Mouse (Mus musculus) liver, embryonic 14.5 days (tissue): Measurements from ENCODE around the gene Sh3gl3. TPM values are rescaled to one million over a fixed set of nuclear protein-coding genes. Genes with fewer than 3 reads are reported as not detected.

Experiments used
- ATAC-seq: fragments of 200-750 bp; cut with Nextera tagmentation; 2 replicates; pipeline ENCODE4 v1.8.0; 2017; ENCODE audit warnings: moderate number of reproducible peaks, mild to moderate bottlenecking, moderate library complexity; ENCODE audit not compliant: insufficient read depth
- DNase-seq, 3 experiments: peaks; one replicate each; pipeline ENCODE4 v3.0.0-alpha.2; 2012 to 2013; ENCODE audit warnings: low read depth in 3 of 3, low spot score in 3 of 3
- H3K27ac ChIP-seq: fragments of 300-500 bp; sonication (generic); 2 replicates; pipeline ENCODE4 v1.5.1; 2014; ENCODE audit warnings: moderate library complexity, mild to moderate bottlenecking, control low read depth, inconsistent platforms
- H3K27me3 ChIP-seq: fragments of 300-500 bp; sonication (generic); 2 replicates; pipeline ENCODE4 v1.6.1; 2014; ENCODE audit warnings: mild to moderate bottlenecking, low read length, moderate library complexity; ENCODE audit not compliant: control insufficient read depth, insufficient read depth
- H3K36me3 ChIP-seq: fragments of 300-500 bp; sonication (generic); replicated peaks from 2 replicates; pipeline ENCODE4 v1.6.1; 2014; ENCODE audit warnings: low read depth; ENCODE audit not compliant: control insufficient read depth, insufficient read depth
- H3K4me1 ChIP-seq, 2 experiments: fragments of 200-500 bp in 1 of 2; fragments of 300-500 bp in 1 of 2; sonication (generic) in 1 of 2; replicated peaks; 2 replicates each; pipeline ENCODE4 v1.6.1; 2012 to 2014; ENCODE audit warnings: antibody characterized with exemption in 1 of 2, inconsistent platforms in 1 of 2, low read length in 1 of 2; ENCODE audit not compliant: control insufficient read depth in 2 of 2, insufficient read depth in 2 of 2
- H3K4me2 ChIP-seq: fragments of 300-500 bp; sonication (generic); 2 replicates; pipeline ENCODE4 v1.6.1; 2014; ENCODE audit warnings: low read depth, mild to moderate bottlenecking, control low read depth, moderate library complexity
- H3K4me3 ChIP-seq, 2 experiments: fragments of 200-500 bp in 1 of 2; fragments of 300-500 bp in 1 of 2; sonication (generic) in 1 of 2; 2 replicates each; pipeline ENCODE4 v1.5.1; 2012 to 2014; ENCODE audit warnings: low read depth in 2 of 2, low read length in 2 of 2, mild to moderate bottlenecking in 2 of 2, control low read depth in 1 of 2, inconsistent platforms in 1 of 2, moderate library complexity in 1 of 2; ENCODE audit not compliant: insufficient read depth in 1 of 2
- H3K9ac ChIP-seq: fragments of 300-500 bp; sonication (generic); replicated peaks from 2 replicates; pipeline ENCODE4 v1.6.1; 2014; ENCODE audit warnings: mild to moderate bottlenecking, control low read depth, moderate library complexity
- H3K9me3 ChIP-seq: fragments of 300-500 bp; sonication (generic); 2 replicates; pipeline ENCODE4 v1.6.1; 2016; ENCODE audit warnings: low read length, mixed read lengths; ENCODE audit not compliant: control insufficient read depth
- CTCF ChIP-seq: IDR thresholded peaks from 2 replicates; pipeline ENCODE4 v1.5.1; 2016; ENCODE audit warnings: antibody characterized with exemption, low read depth, control low read depth
- EP300 ChIP-seq: IDR thresholded peaks from 2 replicates; pipeline ENCODE4 v1.6.1; 2016; ENCODE audit warnings: antibody characterized with exemption, low read depth
- WGBS: fragments of 180-500 bp; shearing (Covaris S2); extraction: QIAGEN DNeasy Blood & Tissue Kit; methylation state at CpG from one replicate; pipeline ENCODE4 v1.1.7; 2014; ENCODE audit not compliant: insufficient replicate concordance; 5-methylcytosine and 5-hydroxymethylcytosine counted together
- polyA plus RNA-seq, 2 experiments: library from polyadenylated mRNA; depleted of rRNA in 1 of 2; stranded (reverse) in 1 of 2; unstranded in 1 of 2; fragments of >200 nt; fragmentation: Nextera tagmentation in 1 of 2; extraction: Ambion mirVana in 1 of 2; gene quantifications; 2 replicates each; pipeline versions ENCODE4 v1.2.1 to v1.2.3; 2012 to 2014

The Sh3gl3 gene
- polyA plus RNA-seq, 2 experiments, result 0.09 to 0.13 TPM

DNA sequence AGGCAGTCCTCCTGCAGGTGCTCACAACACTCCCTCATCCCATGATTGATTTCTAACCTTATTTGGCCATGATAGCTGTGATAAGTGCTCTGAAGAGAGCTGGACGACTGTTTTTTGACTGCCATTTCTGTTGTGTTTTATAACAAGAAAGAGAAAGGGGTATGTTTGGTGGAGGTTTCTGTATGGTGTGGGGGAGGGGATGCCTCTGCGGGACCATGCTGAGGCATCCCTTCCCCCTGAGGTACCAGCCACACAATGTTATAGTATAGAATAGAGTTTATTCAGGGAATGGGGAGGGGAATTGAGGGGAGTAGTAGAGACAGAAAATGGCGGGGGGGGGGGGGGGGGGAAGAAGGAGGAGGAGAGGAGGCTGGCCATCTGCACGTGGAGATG is 61.3 kb downstream of the Sh3gl3 start:
- Histone ChIP-seq H3K27me3 (no peaks in the 10 kb centered on the region), H3K9me3 (no peaks in the 10 kb centered on the region), H3K27ac (no peak overlapping the region), H3K4me3 (no peak overlapping the region), H3K4me1 (peaks cover 0 to 4% of the 10 kb centered on the region in 2 experiments; a peak in 2 of 4 replicates), H3K36me3 (no peaks in the 10 kb centered on the region), H3K4me2 (no peak overlapping the region), H3K9ac (no peak overlapping the region)
- WGBS, result 32% methylated on average over 2 of the region's 4 CpGs
- TF ChIP-seq CTCF, result no peak
- TF ChIP-seq EP300, result no peak
- DNase-seq (no peak), ATAC-seq (no peak)

- Histone ChIP-seq H3K9ac (no peak overlapping the region), H3K27ac (no peak overlapping the region), H3K9me3 (no peaks in the 10 kb centered on the region), H3K36me3 (no peaks in the 10 kb centered on the region), H3K27me3 (no peaks in the 10 kb centered on the region), H3K4me3 (no peak overlapping the region), H3K4me1 (peaks cover 0 to 4% of the 10 kb centered on the region in 2 experiments; a peak in 2 of 4 replicates), H3K4me2 (no peak overlapping the region)
- whole genome bisulfite sequencing, result 60% methylated on average over 9 of the region's 9 CpGs
- ATAC-seq (no peak), DNase-seq (no peak)
- no peak for TF ChIP-seq EP300
- no peak for TF ChIP-seq CTCF
Observed at GRCm38 (mm10) chr7:82235486-82235885, 61.8 kb downstream of the Sh3gl3 start.

DNA sequence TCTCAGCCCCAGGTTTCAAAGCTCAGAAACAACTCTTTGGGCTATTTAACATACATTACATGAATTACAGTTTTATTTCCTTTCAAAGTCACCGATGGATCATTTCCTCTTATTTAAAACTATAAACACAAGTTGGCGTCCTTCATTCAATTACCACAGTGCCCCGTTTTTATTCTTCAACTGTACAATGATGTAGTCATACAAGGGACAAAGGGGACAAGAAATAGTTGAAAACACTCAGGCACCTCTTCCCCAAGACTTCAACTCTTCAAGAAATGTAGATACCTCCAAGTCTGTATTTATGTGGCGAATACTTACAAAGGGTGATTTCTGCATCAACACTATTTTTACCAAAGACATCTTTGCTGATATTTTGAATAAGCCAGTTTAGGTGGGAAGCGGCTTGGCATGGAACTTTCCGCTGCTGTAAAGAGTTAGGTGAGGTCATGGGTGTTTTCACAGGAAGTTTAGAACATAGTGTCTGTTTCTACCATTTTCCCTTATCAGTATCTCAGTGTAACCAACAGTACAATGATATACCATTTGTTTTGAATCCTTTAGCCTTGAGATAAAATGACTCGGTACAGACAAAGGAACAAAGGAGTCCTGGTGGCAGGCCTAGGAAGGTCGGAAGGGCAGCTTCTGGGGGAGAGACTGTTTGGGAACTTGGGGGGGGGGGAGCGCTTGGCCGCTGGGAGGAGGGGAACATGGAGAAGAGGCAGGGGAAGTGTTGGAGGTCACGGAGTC is 62.7 kb downstream of the Sh3gl3 start:
- 64% methylated on average over 11 of the region's 11 CpGs for WGBS
- no peak overlapping the region for H3K4me3 ChIP-seq
- TF ChIP-seq CTCF, result no peak
- TF ChIP-seq EP300, result no peak
- no peak overlapping the region for H3K9ac ChIP-seq
- H3K27ac ChIP-seq, result no peak overlapping the region
- no peaks in the 10 kb centered on the region for H3K27me3 ChIP-seq
- peaks cover 0 to 4% of the 10 kb centered on the region in 2 experiments; a peak in 2 of 4 replicates for H3K4me1 ChIP-seq
- H3K36me3 ChIP-seq, result no peaks in the 10 kb centered on the region
- ATAC-seq, result no peak
- DNase-seq, result no peak
- no peak overlapping the region for H3K4me2 ChIP-seq
- H3K9me3 ChIP-seq, result no peaks in the 10 kb centered on the region

DNA sequence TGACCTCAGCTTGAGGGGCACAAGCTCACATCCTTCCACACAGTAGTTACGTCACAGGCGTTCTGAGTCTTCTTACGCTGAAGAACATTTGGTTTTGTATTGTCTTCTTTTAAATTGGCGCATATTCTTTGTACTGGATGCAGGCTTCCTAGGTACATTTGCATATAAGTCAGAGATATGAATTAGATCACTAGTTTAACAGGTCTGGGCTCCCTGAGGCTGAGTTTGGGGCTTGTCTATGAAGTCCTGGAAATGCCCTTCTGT is 63.2 kb downstream of the Sh3gl3 start:
- Histone ChIP-seq H3K4me1 (peaks cover 0 to 4% of the 10 kb centered on the region in 2 experiments; a peak in 2 of 4 replicates), H3K9me3 (no peaks in the 10 kb centered on the region), H3K27me3 (no peaks in the 10 kb centered on the region), H3K4me3 (no peak overlapping the region), H3K27ac (no peak overlapping the region), H3K36me3 (no peaks in the 10 kb centered on the region), H3K4me2 (no peak overlapping the region), H3K9ac (no peak overlapping the region)
- no peak for DNase-seq
- TF ChIP-seq EP300 (no peak), CTCF (no peak)
- ATAC-seq, result no peak
- 82% methylated on average over 4 of the region's 4 CpGs for WGBS

DNA sequence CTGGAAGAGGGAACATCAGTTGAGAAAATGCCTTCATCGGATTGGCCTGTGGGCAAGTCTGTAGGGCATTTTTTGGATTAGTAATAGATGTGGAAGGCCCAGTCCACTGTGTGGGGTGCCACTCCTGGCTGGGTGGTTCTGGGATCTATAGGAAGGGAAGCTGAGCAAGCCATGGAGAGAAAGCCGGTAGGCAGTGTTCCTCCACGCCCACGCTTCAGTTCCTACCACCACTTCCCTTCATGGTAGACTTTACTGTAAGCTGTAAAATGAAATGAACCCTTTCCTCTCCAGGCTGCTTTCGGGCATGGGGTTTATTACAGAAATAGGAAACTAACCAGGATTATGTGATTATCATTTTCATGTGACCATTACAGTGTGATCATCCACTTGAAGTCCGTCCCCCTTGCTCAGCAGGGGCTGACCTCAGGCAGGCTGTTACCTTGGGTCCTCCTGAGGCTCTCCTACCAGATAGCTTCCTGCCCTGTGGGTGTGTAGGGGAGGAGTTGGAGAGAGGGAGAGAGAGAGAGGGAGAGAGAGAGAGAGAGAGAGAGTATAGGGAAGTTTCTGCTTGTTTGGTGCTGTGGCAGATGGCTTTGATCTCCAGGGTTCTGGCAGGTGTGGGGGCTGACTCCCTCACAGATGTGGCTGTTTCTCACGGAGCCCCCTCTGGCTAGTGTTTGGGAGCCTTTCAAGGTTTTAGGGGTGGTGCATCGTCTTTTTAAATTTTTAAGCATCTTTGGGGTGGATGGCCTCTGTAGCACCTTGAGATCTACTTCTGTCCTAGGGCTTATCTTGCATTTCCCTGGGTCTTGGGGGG is 67.0 kb downstream of the Sh3gl3 start:
- no peak overlapping the region for H3K9ac ChIP-seq
- no peaks in the 10 kb centered on the region for H3K36me3 ChIP-seq
- WGBS, result 34% methylated on average over 8 of the region's 8 CpGs
- no peaks in the 10 kb centered on the region for H3K27me3 ChIP-seq
- DNase-seq, result no peak
- H3K4me3 ChIP-seq, result no peak overlapping the region
- no peak for ATAC-seq
- H3K27ac ChIP-seq, result no peak overlapping the region
- H3K4me2 ChIP-seq, result no peak overlapping the region
- H3K9me3 ChIP-seq, result no peaks in the 10 kb centered on the region
- TF ChIP-seq EP300 (no peak), CTCF (no peak)
- H3K4me1 ChIP-seq, result no peaks in the 10 kb centered on the region
